Mouse (Mus musculus): Measurements from ENCODE around the gene Ptms. TPM values are rescaled to one million over a fixed set of nuclear protein-coding genes. Genes with fewer than 3 reads are reported as not detected.
"Not testable (repeated sequence)": the region's sequence is repeated elsewhere in the genome, so short reads cannot be mapped to it uniquely, and the experiment has no call there.

Gene Ptms
- polyA plus RNA-seq, 1 experiment from 2014 or later: 707 TPM

DNA sequence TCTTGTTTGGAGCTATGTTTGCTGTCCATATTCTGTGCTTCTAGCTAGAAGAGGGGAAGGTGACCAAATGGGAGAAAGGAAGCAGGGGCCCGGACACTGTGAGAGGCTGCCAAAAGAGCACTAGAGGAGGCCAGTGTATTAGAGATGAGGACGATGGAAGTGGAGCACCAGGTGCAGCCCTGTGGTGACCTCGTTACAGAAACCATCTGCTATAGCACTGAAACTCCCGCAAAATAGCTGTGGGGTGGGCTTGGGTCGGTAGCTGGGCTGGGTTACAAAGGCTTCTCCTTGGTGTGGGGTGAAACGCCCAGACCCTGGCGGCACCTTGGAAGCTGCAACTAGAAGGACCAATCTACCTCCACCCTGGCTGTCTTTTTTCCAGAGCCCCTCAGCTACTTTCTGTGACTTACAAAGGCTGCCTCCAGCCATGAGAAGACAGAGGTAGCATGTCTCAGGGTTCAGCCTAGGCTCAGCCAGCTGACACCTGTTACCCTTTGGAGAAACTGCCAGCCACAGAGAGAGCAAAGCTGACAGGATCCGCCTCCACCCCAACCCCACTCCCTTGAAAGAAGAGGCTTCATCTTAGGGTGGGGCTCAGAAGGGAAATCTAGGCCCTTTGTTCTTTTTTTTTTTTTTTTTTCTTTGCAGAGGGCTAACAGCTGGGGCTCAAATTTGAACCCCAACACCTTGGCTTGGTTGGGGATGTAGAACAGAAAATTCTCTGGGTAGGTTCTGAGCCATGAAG is 19.7 kb downstream of the Ptms start:
- H3K4me2 ChIP-seq (replicated peaks): no peak overlapping the region
- no peak overlapping the region for H3K9ac ChIP-seq
- ATAC-seq (ENCODE audit: low FRiP score): no peak
- H3K27me3 ChIP-seq (ENCODE audit: control insufficient read depth, insufficient read depth, low read length): no peaks in the 10 kb centered on the region
- 48% methylated on average over 8 of the region's 8 CpGs for WGBS
- H3K27ac ChIP-seq: no peak overlapping the region
- no peaks in the 10 kb centered on the region for H3K9me3 ChIP-seq (ENCODE audit: control insufficient read depth, low read length)
- no peaks in the 10 kb centered on the region for H3K36me3 ChIP-seq (replicated peaks; ENCODE audit: control insufficient read depth, insufficient read depth)
- no peak for DNase-seq (ENCODE audit: low spot score)
- H3K4me3 ChIP-seq (replicated peaks; ENCODE audit: low read length): no peak overlapping the region
- H3K4me1 ChIP-seq (replicated peaks; ENCODE audit: control insufficient read depth, insufficient read depth, low read length): peaks cover 15% of the 10 kb centered on the region

GRCm38 (mm10) chr6:124898359-124898758 is 21.5 kb downstream of the Ptms start:
- 32% methylated on average over 3 of the region's 3 CpGs for WGBS
- DNase-seq (ENCODE audit: low spot score) (no peak), ATAC-seq (ENCODE audit: low FRiP score) (no peak)
- no peak overlapping the region for H3K9ac ChIP-seq
- H3K27me3 ChIP-seq (ENCODE audit: control insufficient read depth, insufficient read depth, low read length): no peaks in the 10 kb centered on the region
- no peak overlapping the region for H3K4me2 ChIP-seq (replicated peaks)
- H3K4me3 ChIP-seq (replicated peaks; ENCODE audit: low read length): no peak overlapping the region
- no peaks in the 10 kb centered on the region for H3K9me3 ChIP-seq (ENCODE audit: control insufficient read depth, low read length)
- H3K27ac ChIP-seq: no peak overlapping the region
- no peaks in the 10 kb centered on the region for H3K36me3 ChIP-seq (replicated peaks; ENCODE audit: control insufficient read depth, insufficient read depth)
- peaks cover 3% of the 10 kb centered on the region; the same call in 1 of the 2 replicates for H3K4me1 ChIP-seq (replicated peaks; ENCODE audit: control insufficient read depth, insufficient read depth, low read length)

GRCm38 (mm10) chr6:124894113-124894512 is 25.8 kb downstream of the Ptms start:
- not testable (repeated sequence) for H3K9me3 ChIP-seq (ENCODE audit: control insufficient read depth, low read length); H3K27ac ChIP-seq; DNase-seq (ENCODE audit: low spot score); H3K9ac ChIP-seq; ATAC-seq (ENCODE audit: low FRiP score); H3K4me2 ChIP-seq (replicated peaks); H3K36me3 ChIP-seq (replicated peaks; ENCODE audit: control insufficient read depth, insufficient read depth); H3K4me3 ChIP-seq (replicated peaks; ENCODE audit: low read length); H3K4me1 ChIP-seq (replicated peaks; ENCODE audit: control insufficient read depth, insufficient read depth, low read length); H3K27me3 ChIP-seq (ENCODE audit: control insufficient read depth, insufficient read depth, low read length)
- WGBS: 98% methylated on average over 2 of the region's 2 CpGs

- Histone ChIP-seq H3K27me3 (ENCODE audit: control insufficient read depth, insufficient read depth, low read length) (no peaks in the 10 kb centered on the region), H3K36me3 (replicated peaks; ENCODE audit: control insufficient read depth, insufficient read depth) (no peaks in the 10 kb centered on the region), H3K4me2 (replicated peaks) (no peak overlapping the region), H3K27ac (no peak overlapping the region), H3K9ac (no peak overlapping the region), H3K4me3 (replicated peaks; ENCODE audit: low read length) (no peak overlapping the region), H3K4me1 (replicated peaks; ENCODE audit: control insufficient read depth, insufficient read depth, low read length) (no peaks in the 10 kb centered on the region), H3K9me3 (ENCODE audit: control insufficient read depth, low read length) (no peaks in the 10 kb centered on the region)
- no peak for ATAC-seq (ENCODE audit: low FRiP score)
- DNase-seq (ENCODE audit: low spot score): no peak
- 58% methylated on average over 6 of the region's 6 CpGs for WGBS
Measured at GRCm38 (mm10) chr6:124890997-124891396, 28.9 kb downstream of the Ptms start.

DNA sequence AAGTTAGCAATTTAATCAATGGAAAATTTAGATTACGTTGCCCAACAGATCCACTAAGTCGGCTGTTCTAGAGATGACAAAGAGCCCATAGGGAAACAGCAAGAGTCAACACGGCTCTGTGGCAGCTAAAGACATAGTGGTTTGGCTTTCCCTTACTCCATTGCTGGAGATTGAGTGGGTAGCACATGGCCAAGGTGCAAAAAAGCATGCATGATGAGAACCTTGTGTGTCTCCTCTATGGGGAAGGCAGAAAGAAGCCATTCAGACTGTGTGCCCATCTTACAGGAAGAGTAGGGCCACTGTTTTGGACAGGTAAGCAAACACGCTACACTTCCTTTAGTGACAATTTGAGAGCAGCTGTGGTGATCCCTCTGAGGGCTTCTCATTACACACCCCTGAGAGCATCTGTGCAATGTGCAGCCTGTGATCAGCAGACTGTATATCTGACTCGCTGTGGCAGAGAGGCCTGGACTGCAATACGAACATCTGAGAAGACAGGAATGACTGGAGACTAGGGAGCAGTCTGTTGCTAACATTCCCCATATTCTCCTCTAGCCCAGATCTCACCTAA is 31.3 kb downstream of the Ptms start:
- no peak overlapping the region for H3K9ac ChIP-seq
- no peak overlapping the region for H3K27ac ChIP-seq
- H3K9me3 ChIP-seq (ENCODE audit: control insufficient read depth, low read length): no peaks in the 10 kb centered on the region
- ATAC-seq (ENCODE audit: low FRiP score) (no peak), DNase-seq (ENCODE audit: low spot score) (no peak)
- no peaks in the 10 kb centered on the region for H3K36me3 ChIP-seq (replicated peaks; ENCODE audit: control insufficient read depth, insufficient read depth)
- no peaks in the 10 kb centered on the region for H3K27me3 ChIP-seq (ENCODE audit: control insufficient read depth, insufficient read depth, low read length)
- no peak overlapping the region for H3K4me2 ChIP-seq (replicated peaks)
- H3K4me3 ChIP-seq (replicated peaks; ENCODE audit: low read length): no peak overlapping the region
- WGBS: 92% methylated on average over 6 of the region's 6 CpGs
- no peaks in the 10 kb centered on the region for H3K4me1 ChIP-seq (replicated peaks; ENCODE audit: control insufficient read depth, insufficient read depth, low read length)

DNA sequence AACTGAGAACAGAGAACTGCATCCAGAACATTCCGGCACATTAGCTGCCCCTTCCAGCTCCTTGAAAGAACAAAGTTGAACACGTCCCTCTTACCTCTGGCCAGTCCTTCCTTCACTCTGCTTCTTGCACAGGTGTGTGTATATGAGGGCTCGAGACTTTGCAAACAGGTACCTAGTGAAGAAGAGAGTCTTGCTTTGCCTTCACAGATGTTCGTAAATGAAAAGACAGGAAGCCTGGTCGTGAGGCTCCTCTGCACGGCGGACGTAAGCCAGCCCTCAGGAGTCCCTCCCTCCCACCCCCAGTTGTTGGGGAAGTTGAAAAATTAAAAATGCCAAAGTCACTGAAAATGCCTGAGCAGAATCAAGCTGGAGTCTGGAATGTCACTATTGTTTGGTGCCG is 31.9 kb downstream of the Ptms start, which contains the start of gene Cd4:
Gene Cd4 (minus strand): TSS at position 236 of the 400 bp plus-strand sequence.
- WGBS: 92% methylated on average over 9 of the region's 9 CpGs
- Histone ChIP-seq H3K36me3 (replicated peaks; ENCODE audit: control insufficient read depth, insufficient read depth) (no peaks in the 10 kb centered on the region), H3K4me2 (replicated peaks) (no peak within 1 kb of the TSS), H3K9ac (no peak within 1 kb of the TSS), H3K27me3 (ENCODE audit: control insufficient read depth, insufficient read depth, low read length) (no peaks in the 10 kb centered on the region), H3K4me3 (replicated peaks; ENCODE audit: low read length) (no peak within 1 kb of the TSS), H3K4me1 (replicated peaks; ENCODE audit: control insufficient read depth, insufficient read depth, low read length) (no peaks in the 10 kb centered on the region), H3K9me3 (ENCODE audit: control insufficient read depth, low read length) (no peaks in the 10 kb centered on the region), H3K27ac (no peak within 1 kb of the TSS)
- ATAC-seq (ENCODE audit: low FRiP score): no peak
- no peak for DNase-seq (ENCODE audit: low spot score)

DNA sequence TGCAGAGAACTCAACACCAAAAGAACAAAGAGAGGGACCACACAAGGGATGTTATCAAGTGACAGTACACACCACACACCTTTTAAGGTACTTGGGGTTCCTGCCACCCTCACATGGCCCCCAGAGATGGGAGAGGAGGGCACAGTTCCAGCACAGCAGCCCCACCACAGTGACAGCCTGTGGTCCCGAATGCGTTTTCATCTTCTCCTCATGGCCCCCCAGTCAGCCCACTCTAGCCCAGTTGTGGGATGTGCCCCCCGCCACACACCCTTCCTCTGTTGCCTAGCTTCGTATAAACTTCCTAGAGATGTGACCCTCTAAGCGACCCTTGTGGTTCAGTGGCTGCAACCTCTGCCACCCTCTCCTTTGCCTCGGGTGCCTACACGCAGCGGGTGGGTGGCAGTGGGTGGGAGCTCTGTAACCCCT is 33.9 kb downstream of the Ptms start:
- Histone ChIP-seq H3K27me3 (ENCODE audit: control insufficient read depth, insufficient read depth, low read length) (no peaks in the 10 kb centered on the region), H3K36me3 (replicated peaks; ENCODE audit: control insufficient read depth, insufficient read depth) (no peaks in the 10 kb centered on the region), H3K9ac (no peak overlapping the region), H3K27ac (no peak overlapping the region), H3K9me3 (ENCODE audit: control insufficient read depth, low read length) (no peaks in the 10 kb centered on the region), H3K4me3 (replicated peaks; ENCODE audit: low read length) (no peak overlapping the region), H3K4me2 (replicated peaks) (no peak overlapping the region), H3K4me1 (replicated peaks; ENCODE audit: control insufficient read depth, insufficient read depth, low read length) (no peaks in the 10 kb centered on the region)
- no peak for DNase-seq (ENCODE audit: low spot score)
- ATAC-seq (ENCODE audit: low FRiP score): no peak
- WGBS: 94% methylated on average over 8 of the region's 8 CpGs

DNA sequence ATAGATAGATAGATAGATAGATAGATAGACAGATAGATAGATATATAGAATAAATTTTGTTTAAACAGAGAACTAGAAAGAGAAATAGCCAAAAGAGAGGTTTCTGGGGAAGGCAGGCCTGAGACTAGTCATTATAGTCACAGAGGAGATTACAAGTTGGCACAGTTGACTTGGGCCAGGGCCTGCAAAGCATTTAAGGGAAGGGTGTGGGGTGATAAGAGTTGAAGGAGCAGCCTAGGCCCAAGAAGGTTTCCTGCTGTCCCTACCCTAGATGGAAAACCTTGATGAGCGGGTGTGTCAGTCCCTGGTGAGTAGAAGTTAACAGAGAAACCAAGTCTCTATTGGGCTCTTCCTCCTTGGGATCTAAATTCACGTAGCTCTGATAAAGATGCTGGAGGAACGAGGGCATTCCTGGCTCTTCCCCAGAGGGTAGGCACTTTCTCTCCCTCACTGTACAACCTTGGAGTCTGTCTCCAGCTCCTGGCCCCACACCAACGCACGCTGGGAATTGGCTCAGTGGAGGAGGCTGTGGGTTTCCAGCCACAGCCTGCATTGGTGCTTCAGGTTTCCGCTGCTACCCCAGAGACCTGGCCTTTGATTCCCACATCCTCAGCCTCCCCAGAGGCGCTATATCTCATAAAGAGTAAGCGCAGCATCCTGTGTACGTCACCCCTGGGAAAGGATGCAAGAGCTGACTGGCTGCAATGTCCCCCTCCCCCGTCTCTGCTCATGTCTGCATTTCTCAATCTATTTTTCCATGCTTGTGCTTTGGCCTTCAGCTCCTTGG is 35.0 kb downstream of the Ptms start:
- Histone ChIP-seq H3K9me3 (ENCODE audit: control insufficient read depth, low read length) (no peaks in the 10 kb centered on the region), H3K9ac (no peak overlapping the region), H3K27ac (no peak overlapping the region), H3K36me3 (replicated peaks; ENCODE audit: control insufficient read depth, insufficient read depth) (no peaks in the 10 kb centered on the region), H3K4me1 (replicated peaks; ENCODE audit: control insufficient read depth, insufficient read depth, low read length) (no peaks in the 10 kb centered on the region), H3K4me2 (replicated peaks) (no peak overlapping the region), H3K27me3 (ENCODE audit: control insufficient read depth, insufficient read depth, low read length) (no peaks in the 10 kb centered on the region), H3K4me3 (replicated peaks; ENCODE audit: low read length) (no peak overlapping the region)
- DNase-seq (ENCODE audit: low spot score) (no peak), ATAC-seq (ENCODE audit: low FRiP score) (no peak)
- 72% methylated on average over 10 of the region's 10 CpGs for WGBS

- no peak overlapping the region for H3K27ac ChIP-seq
- H3K27me3 ChIP-seq (ENCODE audit: control insufficient read depth, insufficient read depth, low read length): no peaks in the 10 kb centered on the region
- ATAC-seq (ENCODE audit: low FRiP score) (no peak), DNase-seq (ENCODE audit: low spot score) (no peak)
- H3K4me2 ChIP-seq (replicated peaks): no peak overlapping the region
- WGBS: 68% methylated on average over 10 of the region's 10 CpGs
- no peak overlapping the region for H3K4me3 ChIP-seq (replicated peaks; ENCODE audit: low read length)
- H3K4me1 ChIP-seq (replicated peaks; ENCODE audit: control insufficient read depth, insufficient read depth, low read length): no peaks in the 10 kb centered on the region
- H3K9me3 ChIP-seq (ENCODE audit: control insufficient read depth, low read length): no peaks in the 10 kb centered on the region
- H3K9ac ChIP-seq: no peak overlapping the region
- no peaks in the 10 kb centered on the region for H3K36me3 ChIP-seq (replicated peaks; ENCODE audit: control insufficient read depth, insufficient read depth)
Measured at GRCm38 (mm10) chr6:124883351-124883750, 36.6 kb downstream of the Ptms start.

Measured in hindbrain, embryonic 14.5 days (tissue).